Mouse (Mus musculus): ENCODE measurements at regions not wholly inside any gene's neighbourhood (a gene's known extent, or its start where the extent isn't known, plus 50 kb on each side); places are given as distances from the start of the nearest gene placed in this dataset.

- 55% methylated on average over 8 of the region's 8 CpGs for WGBS
- ATAC-seq (ENCODE audit: insufficient read depth, low FRiP score) = no peak
- Histone ChIP-seq H3K4me3 (replicated peaks; ENCODE audit: low read length) (no peak overlapping the region), H3K27ac (ENCODE audit: low read length) (no peak overlapping the region), H3K9ac (ENCODE audit: low read length) (no peak overlapping the region), H3K4me2 (ENCODE audit: low read depth, low read length) (no peak overlapping the region), H3K27me3 (ENCODE audit: control insufficient read depth, insufficient read depth, low read length) (no peaks in the 10 kb centered on the region), H3K4me1 (ENCODE audit: control insufficient read depth, insufficient read depth, low read length) (0 out of 2 replicates have a peak, but pooled peaks cover 4% of the 10 kb centered on the region), H3K36me3 (ENCODE audit: control insufficient read depth, insufficient read depth, low read length) (no peaks in the 10 kb centered on the region), H3K9me3 (replicated peaks; ENCODE audit: control insufficient read depth, low read length) (no peaks in the 10 kb centered on the region)
Observed at GRCm38 (mm10) chr13:32517514-32517913, 179.0 kb upstream of the Gmds start.

GRCm38 (mm10) chr13:32509231-32510023 is 170.9 kb upstream of the Gmds start:
- 56% methylated on average over 5 of the region's 5 CpGs for WGBS
- Histone ChIP-seq H3K4me2 (ENCODE audit: low read depth, low read length) (no peak overlapping the region), H3K36me3 (ENCODE audit: control insufficient read depth, insufficient read depth, low read length) (no peaks in the 10 kb centered on the region), H3K27ac (ENCODE audit: low read length) (no peak overlapping the region), H3K27me3 (ENCODE audit: control insufficient read depth, insufficient read depth, low read length) (no peaks in the 10 kb centered on the region), H3K9me3 (replicated peaks; ENCODE audit: control insufficient read depth, low read length) (no peaks in the 10 kb centered on the region), H3K4me3 (replicated peaks; ENCODE audit: low read length) (no peak overlapping the region), H3K9ac (ENCODE audit: low read length) (no peak overlapping the region), H3K4me1 (ENCODE audit: control insufficient read depth, insufficient read depth, low read length) (no peaks in the 10 kb centered on the region)
- ATAC-seq (ENCODE audit: insufficient read depth, low FRiP score) = no peak

GRCm38 (mm10) chr13:32508447-32508846 is 169.9 kb upstream of the Gmds start:
- Histone ChIP-seq H3K4me2 (ENCODE audit: low read depth, low read length) (no peak overlapping the region), H3K27me3 (ENCODE audit: control insufficient read depth, insufficient read depth, low read length) (no peaks in the 10 kb centered on the region), H3K4me3 (replicated peaks; ENCODE audit: low read length) (no peak overlapping the region), H3K4me1 (ENCODE audit: control insufficient read depth, insufficient read depth, low read length) (no peaks in the 10 kb centered on the region), H3K36me3 (ENCODE audit: control insufficient read depth, insufficient read depth, low read length) (no peaks in the 10 kb centered on the region), H3K9me3 (replicated peaks; ENCODE audit: control insufficient read depth, low read length) (no peaks in the 10 kb centered on the region), H3K27ac (ENCODE audit: low read length) (no peak overlapping the region), H3K9ac (ENCODE audit: low read length) (no peak overlapping the region)
- ATAC-seq (ENCODE audit: insufficient read depth, low FRiP score) = no peak
- WGBS = 61% methylated on average over 3 of the region's 3 CpGs

- Histone ChIP-seq H3K27ac (ENCODE audit: low read length) (no peak overlapping the region), H3K4me3 (replicated peaks; ENCODE audit: low read length) (no peak overlapping the region), H3K9ac (ENCODE audit: low read length) (no peak overlapping the region), H3K9me3 (replicated peaks; ENCODE audit: control insufficient read depth, low read length) (no peaks in the 10 kb centered on the region), H3K4me2 (ENCODE audit: low read depth, low read length) (no peak overlapping the region), H3K27me3 (ENCODE audit: control insufficient read depth, insufficient read depth, low read length) (no peaks in the 10 kb centered on the region), H3K4me1 (ENCODE audit: control insufficient read depth, insufficient read depth, low read length) (no peaks in the 10 kb centered on the region), H3K36me3 (ENCODE audit: control insufficient read depth, insufficient read depth, low read length) (no peaks in the 10 kb centered on the region)
- no peak for ATAC-seq (ENCODE audit: insufficient read depth, low FRiP score)
- WGBS = 78% methylated on average over 2 of the region's 2 CpGs
Observed at GRCm38 (mm10) chr13:32507825-32508224, 169.3 kb upstream of the Gmds start.

- Histone ChIP-seq H3K4me3 (replicated peaks; ENCODE audit: low read length) (no peak overlapping the region), H3K27me3 (ENCODE audit: control insufficient read depth, insufficient read depth, low read length) (0 out of 2 replicates have a peak, but pooled peaks cover 4% of the 10 kb centered on the region), H3K36me3 (ENCODE audit: control insufficient read depth, insufficient read depth, low read length) (no peaks in the 10 kb centered on the region), H3K4me2 (ENCODE audit: low read depth, low read length) (no peak overlapping the region), H3K9me3 (replicated peaks; ENCODE audit: control insufficient read depth, low read length) (no peaks in the 10 kb centered on the region), H3K27ac (ENCODE audit: low read length) (no peak overlapping the region), H3K4me1 (ENCODE audit: control insufficient read depth, insufficient read depth, low read length) (no peaks in the 10 kb centered on the region), H3K9ac (ENCODE audit: low read length) (no peak overlapping the region)
- ATAC-seq (ENCODE audit: insufficient read depth, low FRiP score) = no peak
- 51% methylated on average over 8 of the region's 8 CpGs for WGBS
Observed at GRCm38 (mm10) chr13:32498205-32498790, 159.8 kb upstream of the Gmds start.

GRCm38 (mm10) chr13:32496263-32496662 is 157.7 kb upstream of the Gmds start:
- Histone ChIP-seq H3K4me3 (replicated peaks; ENCODE audit: low read length) (no peak overlapping the region), H3K36me3 (ENCODE audit: control insufficient read depth, insufficient read depth, low read length) (no peaks in the 10 kb centered on the region), H3K4me2 (ENCODE audit: low read depth, low read length) (no peak overlapping the region), H3K9me3 (replicated peaks; ENCODE audit: control insufficient read depth, low read length) (no peaks in the 10 kb centered on the region), H3K27ac (ENCODE audit: low read length) (no peak overlapping the region), H3K4me1 (ENCODE audit: control insufficient read depth, insufficient read depth, low read length) (0 out of 2 replicates have a peak, but pooled peaks cover 3% of the 10 kb centered on the region), H3K9ac (ENCODE audit: low read length) (no peak overlapping the region), H3K27me3 (ENCODE audit: control insufficient read depth, insufficient read depth, low read length) (0 out of 2 replicates have a peak, but pooled peaks cover 4% of the 10 kb centered on the region)
- WGBS = 85% methylated on average over 2 of the region's 2 CpGs
- ATAC-seq (ENCODE audit: insufficient read depth, low FRiP score) = no peak

GRCm38 (mm10) chr13:32495063-32495462 is 156.5 kb upstream of the Gmds start:
- H3K27me3 ChIP-seq (ENCODE audit: control insufficient read depth, insufficient read depth, low read length) = 0 out of 2 replicates have a peak, but pooled peaks cover 4% of the 10 kb centered on the region
- H3K4me3 ChIP-seq (replicated peaks; ENCODE audit: low read length) = no peak overlapping the region
- H3K27ac ChIP-seq (ENCODE audit: low read length) = no peak overlapping the region
- H3K9me3 ChIP-seq (replicated peaks; ENCODE audit: control insufficient read depth, low read length) = no peaks in the 10 kb centered on the region
- H3K36me3 ChIP-seq (ENCODE audit: control insufficient read depth, insufficient read depth, low read length) = no peaks in the 10 kb centered on the region
- no peak overlapping the region for H3K4me2 ChIP-seq (ENCODE audit: low read depth, low read length)
- WGBS = 68% methylated on average over 6 of the region's 6 CpGs
- 0 out of 2 replicates have a peak, but pooled peaks cover 3% of the 10 kb centered on the region for H3K4me1 ChIP-seq (ENCODE audit: control insufficient read depth, insufficient read depth, low read length)
- no peak overlapping the region for H3K9ac ChIP-seq (ENCODE audit: low read length)
- ATAC-seq (ENCODE audit: insufficient read depth, low FRiP score) = no peak

GRCm38 (mm10) chr13:32493806-32494205 is 155.3 kb upstream of the Gmds start:
- H3K4me2 ChIP-seq (ENCODE audit: low read depth, low read length) = no peak overlapping the region
- H3K36me3 ChIP-seq (ENCODE audit: control insufficient read depth, insufficient read depth, low read length) = no peaks in the 10 kb centered on the region
- WGBS = 55% methylated on average over 7 of the region's 7 CpGs
- H3K9ac ChIP-seq (ENCODE audit: low read length) = no peak overlapping the region
- H3K9me3 ChIP-seq (replicated peaks; ENCODE audit: control insufficient read depth, low read length) = no peaks in the 10 kb centered on the region
- no peak for ATAC-seq (ENCODE audit: insufficient read depth, low FRiP score)
- H3K4me3 ChIP-seq (replicated peaks; ENCODE audit: low read length) = no peak overlapping the region
- 0 out of 2 replicates have a peak, but pooled peaks cover 4% of the 10 kb centered on the region for H3K27me3 ChIP-seq (ENCODE audit: control insufficient read depth, insufficient read depth, low read length)
- H3K27ac ChIP-seq (ENCODE audit: low read length) = no peak overlapping the region
- H3K4me1 ChIP-seq (ENCODE audit: control insufficient read depth, insufficient read depth, low read length) = 0 out of 2 replicates have a peak, but pooled peaks cover 3% of the 10 kb centered on the region

GRCm38 (mm10) chr13:32493309-32493708 is 154.8 kb upstream of the Gmds start:
- no peak overlapping the region for H3K9ac ChIP-seq (ENCODE audit: low read length)
- H3K4me2 ChIP-seq (ENCODE audit: low read depth, low read length) = no peak overlapping the region
- no peaks in the 10 kb centered on the region for H3K9me3 ChIP-seq (replicated peaks; ENCODE audit: control insufficient read depth, low read length)
- H3K27ac ChIP-seq (ENCODE audit: low read length) = no peak overlapping the region
- 0 out of 2 replicates have a peak, but pooled peaks cover 3% of the 10 kb centered on the region for H3K4me1 ChIP-seq (ENCODE audit: control insufficient read depth, insufficient read depth, low read length)
- H3K4me3 ChIP-seq (replicated peaks; ENCODE audit: low read length) = no peak overlapping the region
- H3K27me3 ChIP-seq (ENCODE audit: control insufficient read depth, insufficient read depth, low read length) = 0 out of 2 replicates have a peak, but pooled peaks cover 4% of the 10 kb centered on the region
- 18% methylated on average over 7 of the region's 7 CpGs for WGBS
- no peaks in the 10 kb centered on the region for H3K36me3 ChIP-seq (ENCODE audit: control insufficient read depth, insufficient read depth, low read length)
- no peak for ATAC-seq (ENCODE audit: insufficient read depth, low FRiP score)

All from stomach, embryonic 16.5 days (tissue).